Mouse (Mus musculus): ENCODE measurements around the gene Rictor.
"Not testable (repeated sequence)": the region's sequence is repeated elsewhere in the genome, so short reads cannot be mapped to it uniquely, and the experiment has no call there.

The Rictor gene

GRCm38 (mm10) chr15:6733076-6733475, 24.9 kb downstream of the Rictor start:
- peak; percentile 20 for DNase-seq (ENCODE audit: low spot score)

- no peak for DNase-seq (ENCODE audit: low spot score)
Measured at GRCm38 (mm10) chr15:6739180-6739579, 31.0 kb downstream of the Rictor start.

GRCm38 (mm10) chr15:6742337-6743025, 34.3 kb downstream of the Rictor start:
- no peak for DNase-seq (ENCODE audit: low spot score)

- peak; percentile 24 for DNase-seq (ENCODE audit: low spot score)
Measured at GRCm38 (mm10) chr15:6743723-6744122, 35.5 kb downstream of the Rictor start.

- DNase-seq (ENCODE audit: low spot score) = not testable (repeated sequence)
Measured at GRCm38 (mm10) chr15:6746301-6746983, 38.3 kb downstream of the Rictor start.

- no peak for DNase-seq (ENCODE audit: low spot score)
Measured at GRCm38 (mm10) chr15:6747001-6747400, 38.8 kb downstream of the Rictor start.

GRCm38 (mm10) chr15:6754400-6754799, 46.2 kb downstream of the Rictor start:
- DNase-seq (ENCODE audit: low spot score) = no peak

GRCm38 (mm10) chr15:6772265-6772664, 64.1 kb downstream of the Rictor start:
- no peak for DNase-seq (ENCODE audit: low spot score)

GRCm38 (mm10) chr15:6786212-6786611, 78.0 kb downstream of the Rictor start:
- no peak for DNase-seq (ENCODE audit: low spot score)

- DNase-seq (ENCODE audit: low spot score) = no peak
Measured at GRCm38 (mm10) chr15:6787236-6787635, 79.1 kb downstream of the Rictor start.

- DNase-seq (ENCODE audit: low spot score) = no peak
Measured at GRCm38 (mm10) chr15:6790011-6790410, 81.8 kb downstream of the Rictor start.

GRCm38 (mm10) chr15:6791648-6792047, 83.5 kb downstream of the Rictor start:
- no peak for DNase-seq (ENCODE audit: low spot score)

GRCm38 (mm10) chr15:6792846-6793245, 84.7 kb downstream of the Rictor start:
- no peak for DNase-seq (ENCODE audit: low spot score)

GRCm38 (mm10) chr15:6801212-6801611, 93.0 kb downstream of the Rictor start:
- DNase-seq (ENCODE audit: low spot score) = not testable (repeated sequence)

GRCm38 (mm10) chr15:6815807-6816206, 107.6 kb downstream of the Rictor start:
- no peak for DNase-seq (ENCODE audit: low spot score)

- DNase-seq (ENCODE audit: low spot score) = no peak
Measured at GRCm38 (mm10) chr15:6840199-6840598, 132.0 kb downstream of the Rictor start.

GRCm38 (mm10) chr15:6849851-6850250, 141.7 kb downstream of the Rictor start:
- no peak for DNase-seq (ENCODE audit: low spot score)

All from testis, postnatal 14 days (tissue).